Mouse (Mus musculus): ENCODE data around the gene Fcor. TPM values are rescaled to one million over a fixed set of nuclear protein-coding genes. Genes with fewer than 3 reads are reported as not detected.
A peak's percentile ranks its signal among the peaks of the same experiment; 100 is the strongest.

Fcor gene
- polyA plus RNA-seq, 1 experiment from 2014 or later = 18.3 TPM

DNA sequence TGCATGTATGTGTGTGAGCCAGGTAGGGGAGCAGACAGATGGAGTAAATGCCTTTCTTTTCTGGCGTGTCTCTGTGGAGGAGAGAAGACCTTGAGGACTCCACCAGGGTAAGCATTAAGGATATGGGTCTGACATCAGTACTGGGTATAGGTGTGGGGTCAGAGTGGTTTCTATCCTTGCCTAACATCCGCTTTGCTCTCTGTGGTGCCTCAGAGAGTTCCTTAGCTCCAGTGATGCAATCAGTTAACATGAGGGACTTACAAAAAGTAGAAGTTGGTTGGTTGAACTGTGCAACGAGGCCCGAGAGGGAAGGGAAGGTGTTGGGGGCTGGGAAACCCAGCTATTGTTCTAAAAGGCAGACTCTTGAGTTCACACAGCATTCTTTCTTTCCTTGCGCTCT lies 7.8 kb downstream of the Fcor start:
- Histone ChIP-seq H3K4me3 (no peak overlapping the region), H3K4me1 (no peaks in the 10 kb centered on the region), H3K36me3 (replicated peaks) (no peaks in the 10 kb centered on the region), H3K27me3 (replicated peaks) (no peaks in the 10 kb centered on the region), H3K4me2 (no peak overlapping the region), H3K9me3 (no peaks in the 10 kb centered on the region), H3K9ac (no peak overlapping the region), H3K27ac (no peak overlapping the region)
- WGBS = 63% methylated on average over 5 of the region's 5 CpGs
- ATAC-seq (replicated peaks) = no peak

DNA sequence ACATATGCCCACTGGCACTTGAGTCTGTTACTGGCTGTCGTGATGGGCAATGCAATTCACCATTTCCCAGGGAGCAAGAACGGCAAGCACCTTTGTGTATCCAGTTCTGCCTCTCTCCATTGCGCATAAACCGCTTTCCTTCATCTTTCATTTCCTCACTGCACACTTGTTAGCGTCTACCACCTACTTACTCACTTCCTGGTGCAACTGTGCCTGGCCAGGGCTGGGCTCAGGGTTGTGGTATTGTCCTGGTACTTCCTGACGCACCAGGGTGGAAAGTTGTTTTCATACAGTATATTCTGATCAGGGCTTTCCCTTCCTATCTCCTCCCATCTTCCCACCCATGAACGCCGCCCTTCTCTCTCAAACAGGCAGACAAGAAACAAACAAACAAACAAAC lies 11.3 kb downstream of the Fcor start:
- ATAC-seq (replicated peaks) = no peak
- Histone ChIP-seq H3K27me3 (replicated peaks) (no peaks in the 10 kb centered on the region), H3K9ac (no peak overlapping the region)

GRCm38 (mm10) chr8:3656725-3657381 lies 15.3 kb downstream of the Fcor start:
- no peaks in the 10 kb centered on the region for H3K27me3 ChIP-seq (replicated peaks)
- 0 out of 2 replicates have a peak overlapping the region, but pooled peaks have one; percentile 9 for H3K4me3 ChIP-seq
- peaks cover 9% of the 10 kb centered on the region for H3K4me1 ChIP-seq
- no peak overlapping the region for H3K27ac ChIP-seq
- H3K9me3 ChIP-seq = no peaks in the 10 kb centered on the region
- H3K36me3 ChIP-seq (replicated peaks) = no peaks in the 10 kb centered on the region
- WGBS = 20% methylated on average over 7 of the region's 7 CpGs
- H3K4me2 ChIP-seq = peak overlapping the region; percentile 16; the same call in 1 of the 2 replicates
- peak; percentile 77 for ATAC-seq (replicated peaks)
- no peak overlapping the region for H3K9ac ChIP-seq

More for the DNA sequence above, 11.3 kb downstream of the Fcor start:
- Histone ChIP-seq H3K27ac (no peak overlapping the region), H3K9me3 (no peaks in the 10 kb centered on the region), H3K4me1 (peaks cover 9% of the 10 kb centered on the region), H3K36me3 (replicated peaks) (no peaks in the 10 kb centered on the region), H3K4me2 (no peak overlapping the region), H3K4me3 (no peak overlapping the region)
- 86% methylated on average over 8 of the region's 8 CpGs for WGBS

- WGBS = 72% methylated on average over 3 of the region's 3 CpGs
- Histone ChIP-seq H3K9ac (no peak within 1 kb of the TSS), H3K27me3 (replicated peaks) (no peaks in the 10 kb centered on the region), H3K36me3 (replicated peaks) (no peaks in the 10 kb centered on the region), H3K27ac (no peak within 1 kb of the TSS), H3K4me2 (no peak within 1 kb of the TSS), H3K4me3 (no peak within 1 kb of the TSS), H3K9me3 (no peaks in the 10 kb centered on the region), H3K4me1 (peaks cover 9% of the 10 kb centered on the region)
- no peak for ATAC-seq (replicated peaks)
Observed at GRCm38 (mm10) chr8:3655526-3655925, 16.6 kb downstream of the Fcor start, which contains the start of gene Retn. Gene Retn, plus strand, starts transcription at chr8:3655770.

DNA sequence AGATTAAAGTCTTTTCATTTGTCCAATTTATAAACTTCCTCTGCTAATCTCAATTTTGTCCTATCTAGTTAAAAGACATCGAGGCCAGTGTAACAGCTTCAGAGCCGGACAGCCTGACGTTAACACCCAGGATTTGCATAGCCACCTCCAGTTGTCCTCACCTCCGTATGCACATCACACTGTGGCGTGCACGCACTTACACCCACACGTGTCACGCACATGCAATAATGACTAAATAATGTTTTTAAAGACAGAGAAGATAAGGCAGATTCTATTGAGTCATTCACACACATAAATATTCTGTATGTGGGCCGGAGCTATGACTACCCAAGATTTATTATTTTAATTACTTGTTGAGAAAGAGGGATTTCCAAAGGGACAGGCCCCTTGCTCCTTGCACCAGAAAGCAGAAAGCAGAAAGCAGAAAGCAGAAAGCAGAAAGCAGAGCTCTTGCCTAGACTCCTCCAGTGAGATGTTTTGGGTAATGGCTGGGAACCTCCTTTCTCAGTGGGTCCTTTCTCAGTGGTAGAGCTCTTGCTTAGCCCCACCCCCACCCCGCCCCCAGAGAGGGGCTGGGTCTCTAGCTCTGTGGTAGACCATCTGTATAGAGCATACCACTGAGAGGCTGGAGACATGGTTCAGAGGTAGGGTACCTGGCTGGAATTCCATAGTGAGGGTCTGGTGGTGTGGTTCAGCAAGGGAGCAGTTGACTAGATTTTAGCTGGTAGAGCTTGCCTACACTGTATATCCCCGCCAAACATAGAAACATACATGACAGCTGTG lies 17.2 kb downstream of the Fcor start:
- Histone ChIP-seq H3K4me2 (no peak overlapping the region), H3K36me3 (replicated peaks) (no peaks in the 10 kb centered on the region), H3K9me3 (no peaks in the 10 kb centered on the region), H3K4me3 (no peak overlapping the region), H3K9ac (no peak overlapping the region), H3K27me3 (replicated peaks) (no peaks in the 10 kb centered on the region), H3K27ac (no peak overlapping the region), H3K4me1 (peaks cover 9% of the 10 kb centered on the region)
- ATAC-seq (replicated peaks) = no peak
- 75% methylated on average over 11 of the region's 11 CpGs for WGBS

DNA sequence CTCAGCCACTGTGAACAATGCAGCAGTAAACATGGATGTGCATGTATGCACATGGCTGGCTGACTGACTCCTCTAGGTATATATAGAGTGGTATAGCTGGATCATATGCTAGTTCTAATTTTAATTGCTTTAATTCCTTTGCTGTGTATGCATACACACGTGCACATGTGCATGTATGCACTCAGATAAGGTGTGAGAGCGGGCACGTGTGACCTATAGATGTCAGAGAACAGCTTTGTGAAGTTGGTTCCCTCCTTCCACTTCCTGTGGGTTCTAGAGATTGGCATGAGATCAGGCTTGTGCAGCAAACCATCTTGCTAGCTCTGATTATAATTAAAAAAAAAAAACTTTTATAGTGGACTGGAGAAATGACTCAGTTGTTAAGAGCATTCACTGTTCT lies 19.3 kb downstream of the Fcor start:
- H3K36me3 ChIP-seq (replicated peaks) = no peaks in the 10 kb centered on the region
- no peak overlapping the region for H3K4me3 ChIP-seq
- 69% methylated on average over 3 of the region's 3 CpGs for WGBS
- no peaks in the 10 kb centered on the region for H3K27me3 ChIP-seq (replicated peaks)
- H3K27ac ChIP-seq = no peak overlapping the region
- no peaks in the 10 kb centered on the region for H3K9me3 ChIP-seq
- no peak overlapping the region for H3K4me2 ChIP-seq
- H3K9ac ChIP-seq = no peak overlapping the region
- peaks cover 9% of the 10 kb centered on the region for H3K4me1 ChIP-seq
- ATAC-seq (replicated peaks) = no peak

DNA sequence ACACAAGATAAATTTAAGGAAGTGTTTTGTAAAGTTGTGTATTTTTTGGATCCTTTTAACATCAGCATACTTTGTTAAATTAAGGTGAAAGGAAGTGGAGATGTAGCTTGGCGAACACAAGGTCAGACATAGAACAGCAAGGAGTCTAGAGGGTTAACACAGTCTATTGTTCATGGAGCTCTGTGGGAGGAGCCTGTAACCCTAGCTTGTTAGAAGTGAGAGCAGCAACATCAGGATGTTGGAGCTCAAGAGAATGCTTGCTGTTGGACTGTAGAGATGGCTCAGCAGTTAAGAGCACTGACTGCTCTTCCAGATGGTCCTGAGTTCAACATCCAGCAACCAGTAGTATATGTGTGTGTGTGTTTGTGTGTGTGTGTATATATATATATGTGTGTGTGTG lies 23.2 kb downstream of the Fcor start:
- 36% methylated on average over 1 of the region's 1 CpGs for WGBS
- H3K27me3 ChIP-seq (replicated peaks) = no peaks in the 10 kb centered on the region
- no peaks in the 10 kb centered on the region for H3K4me1 ChIP-seq
- no peak overlapping the region for H3K9ac ChIP-seq
- H3K36me3 ChIP-seq (replicated peaks) = no peaks in the 10 kb centered on the region
- no peak for ATAC-seq (replicated peaks)
- H3K27ac ChIP-seq = no peak overlapping the region
- H3K4me2 ChIP-seq = no peak overlapping the region
- H3K4me3 ChIP-seq = no peak overlapping the region
- no peaks in the 10 kb centered on the region for H3K9me3 ChIP-seq

GRCm38 (mm10) chr8:3648268-3648667 lies 23.9 kb downstream of the Fcor start:
- H3K36me3 ChIP-seq (replicated peaks) = no peaks in the 10 kb centered on the region
- H3K9me3 ChIP-seq = no peaks in the 10 kb centered on the region
- H3K4me3 ChIP-seq = no peak overlapping the region
- WGBS = 77% methylated on average over 2 of the region's 2 CpGs
- no peaks in the 10 kb centered on the region for H3K4me1 ChIP-seq
- no peak overlapping the region for H3K9ac ChIP-seq
- no peak overlapping the region for H3K27ac ChIP-seq
- H3K4me2 ChIP-seq = no peak overlapping the region
- H3K27me3 ChIP-seq (replicated peaks) = no peaks in the 10 kb centered on the region
- ATAC-seq (replicated peaks) = no peak

- no peaks in the 10 kb centered on the region for H3K36me3 ChIP-seq (replicated peaks)
- no peaks in the 10 kb centered on the region for H3K27me3 ChIP-seq (replicated peaks)
- no peaks in the 10 kb centered on the region for H3K4me1 ChIP-seq
- H3K4me3 ChIP-seq = no peak overlapping the region
- H3K4me2 ChIP-seq = no peak overlapping the region
- no peaks in the 10 kb centered on the region for H3K9me3 ChIP-seq
- H3K27ac ChIP-seq = no peak overlapping the region
- WGBS = 86% methylated on average over 4 of the region's 4 CpGs
- H3K9ac ChIP-seq = no peak overlapping the region
- ATAC-seq (replicated peaks) = no peak
Observed at GRCm38 (mm10) chr8:3647561-3647960, 24.6 kb downstream of the Fcor start.

DNA sequence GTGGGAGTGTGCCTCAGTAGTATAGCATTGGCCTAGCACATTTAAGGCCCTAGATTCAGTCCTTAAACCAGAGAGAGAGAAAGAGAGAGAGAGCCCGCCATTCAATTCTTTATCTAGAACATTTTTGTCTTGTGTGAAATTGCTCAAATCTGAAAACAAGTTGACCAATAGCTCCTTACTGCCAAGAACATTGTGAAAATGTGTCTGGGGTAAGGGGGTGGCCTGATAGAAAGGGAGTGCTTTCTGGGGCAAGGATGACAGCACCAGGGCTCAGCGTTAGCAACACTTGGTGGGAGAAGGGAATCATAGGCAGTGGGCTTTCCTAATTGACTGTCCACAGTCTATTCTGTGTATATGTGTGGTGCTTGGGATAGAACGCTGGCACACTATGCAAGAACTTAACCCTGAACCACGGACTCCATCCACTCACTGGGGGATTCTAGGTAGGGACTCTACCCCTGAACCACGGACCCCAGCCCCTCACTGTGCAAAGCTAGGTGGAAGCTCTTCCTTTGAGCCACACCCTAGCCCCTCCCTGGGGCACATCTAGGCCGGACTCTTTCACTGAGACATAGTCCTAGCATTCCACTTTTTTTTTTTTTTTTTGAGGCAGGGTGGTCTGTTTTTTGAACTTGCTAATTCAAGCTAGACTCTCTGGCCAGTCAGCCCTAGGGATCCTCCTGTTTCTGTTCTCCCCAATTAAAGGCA lies 25.2 kb downstream of the Fcor start:
- Histone ChIP-seq H3K9ac (no peak overlapping the region), H3K4me3 (no peak overlapping the region), H3K4me1 (no peaks in the 10 kb centered on the region), H3K4me2 (no peak overlapping the region), H3K36me3 (replicated peaks) (no peaks in the 10 kb centered on the region), H3K27ac (no peak overlapping the region), H3K9me3 (no peaks in the 10 kb centered on the region), H3K27me3 (replicated peaks) (no peaks in the 10 kb centered on the region)
- 85% methylated on average over 6 of the region's 6 CpGs for WGBS
- no peak for ATAC-seq (replicated peaks)

GRCm38 (mm10) chr8:3645804-3646203 lies 26.4 kb downstream of the Fcor start:
- WGBS = 25% methylated on average over 5 of the region's 5 CpGs
- H3K4me3 ChIP-seq = no peak overlapping the region

GRCm38 (mm10) chr8:3631478-3631875 lies 40.7 kb downstream of the Fcor start:
- H3K36me3 ChIP-seq (replicated peaks) = no peaks in the 10 kb centered on the region
- H3K9me3 ChIP-seq = no peaks in the 10 kb centered on the region
- no peak overlapping the region for H3K27ac ChIP-seq
- ATAC-seq (replicated peaks) = 0 out of 2 replicates have a peak, but pooled peaks have one; percentile 7
- H3K4me3 ChIP-seq = peak overlapping the region; percentile 47
- H3K27me3 ChIP-seq (replicated peaks) = no peaks in the 10 kb centered on the region
- H3K9ac ChIP-seq = no peak overlapping the region
- H3K4me2 ChIP-seq = peak overlapping the region; percentile 78
- 23% methylated on average over 8 of the region's 8 CpGs for WGBS
- H3K4me1 ChIP-seq = peaks cover 8% of the 10 kb centered on the region

More at GRCm38 (mm10) chr8:3645804-3646203, 26.4 kb downstream of the Fcor start:
- H3K9me3 ChIP-seq = no peaks in the 10 kb centered on the region
- no peaks in the 10 kb centered on the region for H3K36me3 ChIP-seq (replicated peaks)
- H3K27me3 ChIP-seq (replicated peaks) = no peaks in the 10 kb centered on the region
- ATAC-seq (replicated peaks) = no peak
- no peak overlapping the region for H3K27ac ChIP-seq
- no peak overlapping the region for H3K4me2 ChIP-seq
- no peak overlapping the region for H3K9ac ChIP-seq
- H3K4me1 ChIP-seq = no peaks in the 10 kb centered on the region

Measured in midbrain, embryonic 15.5 days (tissue).